Mouse (Mus musculus) heart, embryonic 16.5 days (tissue): ENCODE measurements around the gene Ddx42. TPM values are rescaled to one million over a fixed set of nuclear protein-coding genes. Genes with fewer than 3 reads are reported as not detected.

Experiments
- ATAC-seq: fragments of 200-750 bp; cut with Nextera tagmentation; replicated peaks from 2 replicates; pipeline ENCODE4 v1.8.0; 2017; ENCODE audit warnings: moderate number of reproducible peaks; ENCODE audit not compliant: insufficient read depth, low FRiP score; ENCODE audit errors: extremely low read depth
- H3K27ac ChIP-seq: fragments of 300-500 bp; sonication (generic); 2 replicates; pipeline ENCODE4 v1.5.1; 2014; ENCODE audit warnings: mild to moderate bottlenecking, low read length, control low read depth, moderate library complexity
- H3K27me3 ChIP-seq: fragments of 300-500 bp; sonication (generic); 2 replicates; pipeline ENCODE4 v1.6.1; 2014; ENCODE audit warnings: low read length, mixed read lengths; ENCODE audit not compliant: control insufficient read depth, insufficient read depth
- H3K36me3 ChIP-seq: fragments of 300-500 bp; sonication (generic); 2 replicates; pipeline ENCODE4 v1.6.1; 2014; ENCODE audit not compliant: control insufficient read depth, insufficient read depth
- H3K4me1 ChIP-seq: fragments of 300-500 bp; sonication (generic); 2 replicates; pipeline ENCODE4 v1.6.1; 2014; ENCODE audit warnings: low read length, mixed read lengths; ENCODE audit not compliant: control insufficient read depth, insufficient read depth
- H3K4me2 ChIP-seq: fragments of 300-500 bp; sonication (generic); 2 replicates; pipeline ENCODE4 v1.6.1; 2014; ENCODE audit warnings: low read depth, mild to moderate bottlenecking, control low read depth, low read length
- H3K4me3 ChIP-seq: fragments of 300-500 bp; sonication (generic); 2 replicates; pipeline ENCODE4 v1.5.1; 2014; ENCODE audit warnings: mild to moderate bottlenecking, control low read depth, low read length
- H3K9ac ChIP-seq: fragments of 300-500 bp; sonication (generic); 2 replicates; pipeline ENCODE4 v1.6.1; 2014; ENCODE audit warnings: low read length, control low read depth
- H3K9me3 ChIP-seq: fragments of 300-500 bp; sonication (generic); replicated peaks from 2 replicates; pipeline ENCODE4 v1.6.1; 2016; ENCODE audit warnings: low read length; ENCODE audit not compliant: control insufficient read depth
- WGBS: fragments of 180-500 bp; shearing (Covaris S2); extraction: QIAGEN DNeasy Blood & Tissue Kit; methylation state at CpG from one replicate; pipeline ENCODE4 v1.1.7; 2014; 5-methylcytosine and 5-hydroxymethylcytosine counted together
- polyA plus RNA-seq: library from polyadenylated mRNA; unstranded; fragments of >200 nt; fragmentation: Nextera tagmentation; extraction: Ambion mirVana; gene quantifications from 2 replicates; pipeline ENCODE4 v1.2.1, GENCODE M21; 2015

Gene Ddx42
- polyA plus RNA-seq, 1 experiment from 2014 or later, result 46.5 TPM

DNA sequence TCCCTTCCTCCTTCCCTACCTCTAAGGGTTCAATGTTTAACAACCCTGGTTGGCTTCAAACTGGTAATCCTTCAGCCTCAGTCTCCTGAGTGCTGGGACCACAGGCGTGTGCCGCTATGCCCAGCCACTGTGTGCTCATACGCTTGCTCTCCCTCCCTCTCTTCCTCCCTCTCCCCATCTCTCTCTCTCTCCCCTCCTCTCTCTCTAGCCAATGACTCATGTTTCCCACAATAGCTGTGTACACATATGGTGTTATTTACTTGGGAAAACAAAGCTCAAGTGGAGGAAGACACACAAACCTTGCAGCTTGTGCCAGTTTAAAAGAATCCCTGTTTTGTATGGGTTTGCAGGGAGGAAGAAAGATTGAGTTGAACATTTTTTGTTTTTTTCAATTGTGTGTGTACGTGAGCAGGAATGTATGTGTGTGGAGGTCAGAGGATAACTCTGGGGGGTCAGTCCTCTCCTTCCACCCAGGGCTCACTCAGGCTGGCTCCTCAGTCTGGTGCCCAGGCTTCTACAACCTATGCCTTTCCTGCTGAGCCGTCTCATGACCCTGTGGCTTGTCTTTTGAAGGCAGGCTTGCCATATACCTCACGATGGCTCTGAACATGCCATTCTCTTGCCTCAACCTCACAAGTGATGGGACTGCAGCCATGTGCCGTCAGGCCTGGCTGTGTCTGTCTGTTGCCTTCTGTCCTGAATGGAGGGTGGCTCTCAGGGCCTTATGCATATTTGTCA, 36.8 kb upstream of the Ddx42 start:
- Histone ChIP-seq H3K27me3 (no peaks in the 10 kb centered on the region), H3K9me3 (no peaks in the 10 kb centered on the region), H3K4me3 (no peak overlapping the region), H3K4me1 (0 out of 2 replicates have a peak, but pooled peaks cover 2% of the 10 kb centered on the region), H3K36me3 (peaks cover 6% of the 10 kb centered on the region; the same call in 1 of the 2 replicates), H3K4me2 (no peak overlapping the region), H3K27ac (no peak overlapping the region), H3K9ac (no peak overlapping the region)
- 68% methylated on average over 7 of the region's 7 CpGs for WGBS
- no peak for ATAC-seq

DNA sequence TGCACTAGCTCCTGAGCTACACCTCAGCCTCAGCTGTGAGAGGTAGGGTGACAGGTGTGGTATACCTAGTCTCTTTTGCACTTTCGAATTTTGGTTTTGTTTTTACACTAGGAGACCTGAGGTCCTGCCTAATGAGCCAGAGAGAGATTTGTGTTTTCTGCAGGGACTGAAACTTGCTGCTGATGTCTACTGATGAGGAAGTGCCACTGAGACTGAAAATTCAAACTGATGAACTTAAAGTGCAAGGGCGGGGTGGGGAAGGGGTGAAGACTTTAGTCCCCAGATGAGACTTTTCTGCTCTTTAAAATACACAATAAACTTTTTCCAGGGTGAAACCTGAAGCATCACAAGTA, 36.3 kb upstream of the Ddx42 start:
- Histone ChIP-seq H3K4me1 (0 out of 2 replicates have a peak, but pooled peaks cover 2% of the 10 kb centered on the region), H3K27ac (no peak overlapping the region), H3K9me3 (no peaks in the 10 kb centered on the region), H3K36me3 (peaks cover 6% of the 10 kb centered on the region), H3K27me3 (no peaks in the 10 kb centered on the region), H3K4me2 (no peak overlapping the region), H3K4me3 (no peak overlapping the region), H3K9ac (no peak overlapping the region)
- 87% methylated on average over 2 of the region's 2 CpGs for WGBS
- no peak for ATAC-seq

DNA sequence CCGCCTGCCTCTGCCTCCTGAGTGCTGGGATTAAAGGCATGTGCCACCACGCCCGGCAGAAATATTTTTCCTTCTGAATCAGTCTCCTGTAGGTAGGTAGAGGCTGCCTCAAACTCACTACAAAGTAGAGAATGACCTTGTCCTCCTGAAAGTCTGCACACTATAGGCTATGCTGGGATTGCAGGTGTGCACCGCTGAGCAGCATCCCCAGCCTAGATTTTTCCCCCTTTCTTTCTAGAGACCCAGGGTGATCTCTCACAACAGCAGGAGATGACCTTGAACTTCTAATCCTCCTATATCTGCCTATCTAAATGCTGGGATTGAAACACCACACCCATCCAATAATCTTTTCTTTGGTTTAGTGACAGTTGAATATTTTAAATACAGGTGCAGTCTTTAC, 29.4 kb upstream of the Ddx42 start:
- Histone ChIP-seq H3K4me1 (peaks cover 4% of the 10 kb centered on the region), H3K9ac (no peak overlapping the region), H3K4me3 (no peak overlapping the region), H3K27me3 (no peaks in the 10 kb centered on the region), H3K36me3 (peaks cover 6% of the 10 kb centered on the region), H3K27ac (no peak overlapping the region), H3K4me2 (no peak overlapping the region), H3K9me3 (no peaks in the 10 kb centered on the region)
- no peak for ATAC-seq
- 83% methylated on average over 4 of the region's 4 CpGs for WGBS

DNA sequence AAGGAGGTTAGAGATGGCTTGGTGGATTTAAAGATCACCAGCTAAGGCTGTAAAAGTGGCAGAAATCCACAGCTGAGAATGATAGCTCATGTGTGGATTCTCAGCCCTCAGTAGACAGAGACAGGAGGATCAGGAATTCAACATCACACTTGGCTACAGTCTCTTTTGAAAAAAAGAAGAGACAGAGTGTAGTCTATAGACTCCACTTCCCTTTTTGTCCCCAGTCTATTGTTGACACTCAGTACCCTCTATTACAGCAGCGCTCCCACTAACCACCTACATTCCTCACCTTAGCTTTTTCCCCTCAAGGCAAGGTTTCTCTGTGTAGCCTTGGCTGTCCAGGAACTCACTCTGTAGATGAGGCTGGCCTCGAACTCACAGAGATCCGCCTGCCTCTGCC, 25.0 kb upstream of the Ddx42 start:
- no peak overlapping the region for H3K4me2 ChIP-seq
- H3K27ac ChIP-seq, result no peak overlapping the region
- 90% methylated on average over 3 of the region's 3 CpGs for WGBS

DNA sequence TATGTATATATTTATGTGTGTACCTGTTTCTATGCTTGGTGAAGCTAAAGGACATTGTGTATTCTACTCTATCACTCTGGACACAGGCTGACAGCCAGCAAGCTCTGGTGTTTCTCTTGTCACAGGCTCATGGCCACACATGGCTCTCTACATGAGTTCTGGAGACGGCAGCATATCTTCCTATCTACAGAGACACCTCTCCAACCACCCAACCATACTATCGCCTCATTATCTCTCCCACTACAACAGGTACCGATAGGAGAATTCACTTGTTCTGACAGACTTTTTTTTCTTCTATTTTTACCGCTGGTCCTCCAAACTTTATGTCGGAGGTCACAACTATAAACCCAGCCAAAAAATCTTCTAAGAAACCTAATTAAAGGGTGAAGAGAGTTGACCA, 24.5 kb upstream of the Ddx42 start:
- no peak for ATAC-seq
- WGBS, result 51% methylated on average over 5 of the region's 5 CpGs
- H3K4me3 ChIP-seq, result peak overlapping the region; percentile 57

More for the DNA sequence above, 25.0 kb upstream of the Ddx42 start:
- Histone ChIP-seq H3K9ac (no peak overlapping the region), H3K4me1 (peaks cover 13% of the 10 kb centered on the region), H3K9me3 (no peaks in the 10 kb centered on the region), H3K4me3 (no peak overlapping the region), H3K27me3 (no peaks in the 10 kb centered on the region), H3K36me3 (no peaks in the 10 kb centered on the region)
- ATAC-seq, result no peak

DNA sequence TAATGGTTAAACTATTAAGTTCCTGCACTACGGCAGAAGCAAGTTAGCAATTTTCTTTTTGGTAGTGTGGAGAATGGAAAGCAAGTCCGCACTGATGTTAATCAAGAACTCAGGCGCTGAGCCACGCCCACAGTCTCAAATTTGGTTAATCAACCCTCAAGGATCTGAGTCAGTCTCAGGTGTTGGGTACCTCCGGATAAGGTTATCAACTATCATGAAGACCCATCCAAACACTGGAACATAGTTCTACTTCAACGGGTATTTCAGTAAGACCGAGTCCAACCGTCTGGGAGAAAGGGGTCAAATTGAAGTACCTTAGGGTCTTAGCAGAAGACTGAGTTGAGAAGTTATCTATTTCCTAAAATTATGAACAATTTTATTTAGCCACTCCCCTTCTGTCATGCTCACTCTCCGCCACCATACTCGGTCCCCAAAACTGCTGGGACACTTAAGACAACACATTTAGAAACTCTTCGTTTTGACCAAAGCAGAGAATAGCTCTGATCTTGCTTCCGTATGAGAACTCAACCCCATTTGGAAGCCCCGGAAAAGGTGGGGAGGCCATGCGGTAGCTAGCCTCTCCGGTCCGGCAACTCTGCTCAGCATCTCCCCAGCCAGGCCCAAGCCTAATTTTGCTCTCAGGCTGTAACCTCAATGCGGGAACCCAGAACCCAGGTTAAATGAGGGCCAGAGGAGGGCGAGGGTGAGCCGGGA, 23.9 kb upstream of the Ddx42 start:
- Histone ChIP-seq H3K9ac (peak overlapping the region; percentile 70), H3K36me3 (peaks cover 4% of the 10 kb centered on the region; the same call in 1 of the 2 replicates), H3K9me3 (no peaks in the 10 kb centered on the region), H3K27me3 (no peaks in the 10 kb centered on the region), H3K4me3 (peak overlapping the region; percentile 57), H3K4me2 (peak overlapping the region; percentile 73), H3K4me1 (peaks cover 11% of the 10 kb centered on the region), H3K27ac (peak overlapping the region; percentile 57)
- whole genome bisulfite sequencing, result 9% methylated on average over 19 of the region's 19 CpGs
- ATAC-seq, result peak; percentile 52; the same call in 1 of the 2 replicates

More for the DNA sequence above, 24.5 kb upstream of the Ddx42 start:
- Histone ChIP-seq H3K4me2 (peak overlapping the region; percentile 73), H3K9me3 (no peaks in the 10 kb centered on the region), H3K4me1 (peaks cover 13% of the 10 kb centered on the region), H3K36me3 (no peaks in the 10 kb centered on the region; the same call in 1 of the 2 replicates), H3K27ac (no peak overlapping the region), H3K27me3 (no peaks in the 10 kb centered on the region), H3K9ac (peak overlapping the region; percentile 70)

DNA sequence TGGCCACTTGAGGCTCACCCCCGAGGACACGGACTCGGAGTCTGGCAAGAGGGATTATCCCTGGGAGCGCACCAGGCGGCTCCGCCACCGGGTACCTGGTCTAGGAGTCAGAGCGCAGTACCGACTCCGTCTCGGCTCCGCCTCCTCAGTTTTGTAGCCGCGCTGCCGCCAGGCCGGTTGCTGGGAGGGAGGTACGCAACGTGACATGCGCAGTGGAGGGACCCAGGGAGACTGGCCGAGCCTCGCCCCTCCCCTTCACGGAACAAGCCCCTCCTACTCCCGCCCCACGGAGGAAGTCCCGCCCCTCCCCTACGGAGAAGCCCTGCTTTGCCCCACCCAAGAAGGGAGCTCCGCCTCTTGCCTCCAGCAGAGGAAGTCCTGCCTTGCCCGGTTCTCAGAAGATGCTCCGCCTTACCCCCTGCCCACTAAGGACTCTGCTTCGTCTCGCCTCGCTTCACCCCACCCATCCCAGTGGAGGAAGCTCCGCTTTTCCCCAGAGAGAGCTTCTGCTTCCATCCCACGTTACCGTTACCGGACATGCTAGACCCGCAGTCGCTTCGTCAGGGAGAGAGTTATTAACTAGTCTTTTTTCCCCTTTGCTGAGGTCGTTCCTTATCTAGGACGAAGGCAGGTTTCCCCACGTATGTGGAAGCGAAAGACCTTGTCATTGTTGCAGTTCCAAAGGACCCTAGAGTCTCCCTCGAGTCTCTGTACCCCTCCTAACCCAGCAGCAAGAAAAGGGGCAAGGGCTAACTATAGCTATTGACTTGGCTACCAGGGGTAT, 23.2 kb upstream of the Ddx42 start:
- Histone ChIP-seq H3K4me1 (peaks cover 11% of the 10 kb centered on the region), H3K4me2 (peak overlapping the region; percentile 87), H3K27ac (peak overlapping the region; percentile 84), H3K27me3 (no peaks in the 10 kb centered on the region), H3K36me3 (peaks cover 4% of the 10 kb centered on the region; the same call in 1 of the 2 replicates), H3K9ac (peak overlapping the region; percentile 78), H3K4me3 (peak overlapping the region; percentile 57), H3K9me3 (no peaks in the 10 kb centered on the region)
- peak; percentile 94 for ATAC-seq
- WGBS, result under 1% methylated on average over 44 of the region's 44 CpGs

DNA sequence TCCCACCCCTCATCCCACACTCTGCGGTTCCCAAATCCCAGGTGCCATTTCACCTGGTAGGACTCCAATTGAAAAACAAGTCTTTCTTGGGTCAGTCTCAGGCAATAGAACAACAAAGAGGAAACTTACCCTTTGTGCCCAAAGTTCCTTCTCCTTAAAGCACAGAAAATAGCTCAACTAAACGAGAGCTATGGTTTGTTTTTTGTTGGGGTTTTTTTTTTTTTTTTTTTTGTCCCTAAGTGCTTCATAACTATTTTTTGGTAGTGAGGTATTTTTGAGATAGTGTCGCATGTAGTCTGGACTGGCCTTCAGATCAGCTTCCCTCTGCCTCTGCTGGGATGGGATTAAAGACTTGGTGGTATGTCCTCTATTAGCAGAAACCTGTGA, 22.6 kb upstream of the Ddx42 start:
- no peaks in the 10 kb centered on the region for H3K9me3 ChIP-seq
- no peak for ATAC-seq
- WGBS, result 32% methylated on average over 3 of the region's 3 CpGs
- peaks cover 11% of the 10 kb centered on the region for H3K4me1 ChIP-seq
- peak overlapping the region; percentile 57 for H3K4me3 ChIP-seq
- peak overlapping the region; percentile 78 for H3K9ac ChIP-seq
- peaks cover 7% of the 10 kb centered on the region; the same call in 1 of the 2 replicates for H3K36me3 ChIP-seq
- H3K27me3 ChIP-seq, result no peaks in the 10 kb centered on the region
- peak overlapping the region; percentile 84 for H3K27ac ChIP-seq
- H3K4me2 ChIP-seq, result peak overlapping the region; percentile 87
